Mouse (Mus musculus): Measurements from ENCODE around the gene Stk38. TPM values are rescaled to one million over a fixed set of nuclear protein-coding genes. Genes with fewer than 3 reads are reported as not detected.

Stk38 gene
- total and polyA plus RNA-seq, 3 experiments = 14.4 to 290 (median 49.3) TPM

GRCm38 (mm10) chr17:29053841-29054240, 46.0 kb upstream of the Stk38 start:
- Histone ChIP-seq H3K4me1 (ENCODE audit: control insufficient read depth in 1 of 2, insufficient read depth in 2 of 2, low read length in 2 of 2) (peaks cover 3 to 6% of the 10 kb centered on the region in 2 experiments; a peak in 2 of 4 replicates), H3K4me3 (ENCODE audit: control insufficient read depth in 1 of 2, insufficient read depth in 1 of 2, low read depth in 2 of 2, low read length in 2 of 2) (no peak overlapping the region), H3K36me3 (ENCODE audit: control insufficient read depth in 1 of 2, insufficient read depth in 2 of 2, low read length in 2 of 2) (peaks cover 0 to 2% of the 10 kb centered on the region in 2 experiments; a peak in 1 of 4 replicates), H3K9ac (ENCODE audit: control insufficient read depth, low read depth, low read length, poor library complexity, severe bottlenecking) (no peak overlapping the region), H3K79me2 (ENCODE audit: control insufficient read depth, insufficient read depth, low read length, poor library complexity) (no peaks in the 10 kb centered on the region), H3K9me3 (replicated peaks; ENCODE audit: insufficient read depth, low read length) (no peaks in the 10 kb centered on the region), H3K27ac (ENCODE audit: control insufficient read depth, low read depth, low read length) (no peak overlapping the region), H3K27me3 (ENCODE audit: control insufficient read depth in 1 of 2, insufficient read depth in 2 of 2, low read length in 2 of 2) (no peaks in the 10 kb centered on the region)
- no peak for DNase-seq (ENCODE audit: low read depth, low spot score)
- TF ChIP-seq BHLHE40 (IDR thresholded peaks at IDR 0.05; ENCODE audit: borderline replicate concordance, low read depth, low read length) (no peak), TCF12 (IDR thresholded peaks at IDR 0.05; ENCODE audit: low read depth, low read length) (no peak), RAD21 (IDR thresholded peaks at IDR 0.05; ENCODE audit: low read depth, low read length) (no peak), ZMIZ1 (IDR thresholded peaks at IDR 0.05; ENCODE audit: low read depth, low read length) (no peak), SIN3A (IDR thresholded peaks at IDR 0.05; ENCODE audit: low read length) (no peak), TAL1 (IDR thresholded peaks at IDR 0.05; ENCODE audit: low read length) (no peak), CTCF (IDR thresholded peaks at IDR 0.05 in 2 of 3, conservative IDR thresholded peaks at IDR 0.05 in 1 of 3; ENCODE audit: control insufficient read depth in 1 of 3, insufficient read depth in 1 of 3, low read depth in 2 of 3, low read length in 3 of 3, poor library complexity in 1 of 3, severe bottlenecking in 1 of 3) (no peak), ZKSCAN1 (IDR thresholded peaks at IDR 0.05; ENCODE audit: low read depth, low read length) (no peak), HCFC1 (IDR thresholded peaks at IDR 0.05; ENCODE audit: low read depth, low read length) (no peak), RCOR1 (IDR thresholded peaks at IDR 0.05; ENCODE audit: low read depth, low read length) (no peak), ELF1 (IDR thresholded peaks at IDR 0.05; ENCODE audit: low read depth, low read length) (no peak), MAX (IDR thresholded peaks at IDR 0.05; ENCODE audit: low read length) (no peak), MEF2A (IDR thresholded peaks at IDR 0.05; ENCODE audit: extremely low read depth, insufficient replicate concordance, low read depth, low read length, poor library complexity, severe bottlenecking) (no peak), CHD2 (IDR thresholded peaks at IDR 0.05; ENCODE audit: low read length) (no peak), E2F4 (IDR thresholded peaks at IDR 0.05; ENCODE audit: borderline replicate concordance, low read depth, low read length) (no peak), MXI1 (IDR thresholded peaks at IDR 0.05; ENCODE audit: low read depth, low read length) (no peak)

DNA sequence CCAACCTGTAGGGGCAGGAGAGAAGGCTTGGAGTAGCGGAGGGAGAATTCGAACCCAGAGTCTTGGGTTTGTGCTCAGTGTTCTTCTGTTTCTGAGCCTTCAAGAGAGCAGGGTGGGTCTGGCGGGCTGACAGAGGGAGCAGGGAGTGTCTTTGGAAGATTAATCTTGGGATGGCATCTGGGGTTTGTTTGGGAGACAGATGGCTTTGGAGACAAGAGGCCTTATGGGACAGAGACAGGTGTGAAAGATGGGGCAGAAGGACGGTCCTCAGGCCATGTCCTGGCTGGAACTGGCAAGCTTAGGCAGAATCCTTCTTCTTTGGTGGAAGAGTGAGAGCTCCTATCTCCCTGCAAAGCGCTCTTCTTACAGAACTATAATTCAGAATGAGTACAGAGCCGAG, 45.3 kb upstream of the Stk38 start:
- Histone ChIP-seq H3K27me3 (ENCODE audit: control insufficient read depth in 1 of 2, insufficient read depth in 2 of 2, low read length in 2 of 2) (no peaks in the 10 kb centered on the region), H3K36me3 (ENCODE audit: control insufficient read depth in 1 of 2, insufficient read depth in 2 of 2, low read length in 2 of 2) (peaks cover 0 to 2% of the 10 kb centered on the region in 2 experiments; a peak in 1 of 4 replicates), H3K4me1 (ENCODE audit: control insufficient read depth in 1 of 2, insufficient read depth in 2 of 2, low read length in 2 of 2) (peaks cover 3 to 6% of the 10 kb centered on the region in 2 experiments; a peak in 2 of 4 replicates), H3K9ac (ENCODE audit: control insufficient read depth, low read depth, low read length, poor library complexity, severe bottlenecking) (no peak overlapping the region), H3K27ac (ENCODE audit: control insufficient read depth, low read depth, low read length) (no peak overlapping the region), H3K4me3 (ENCODE audit: control insufficient read depth in 1 of 2, insufficient read depth in 1 of 2, low read depth in 2 of 2, low read length in 2 of 2) (no peak overlapping the region), H3K79me2 (ENCODE audit: control insufficient read depth, insufficient read depth, low read length, poor library complexity) (no peaks in the 10 kb centered on the region), H3K9me3 (replicated peaks; ENCODE audit: insufficient read depth, low read length) (no peaks in the 10 kb centered on the region)
- no peak for DNase-seq (ENCODE audit: low read depth, low spot score)
- TF ChIP-seq JUND (IDR thresholded peaks at IDR 0.05; ENCODE audit: low read depth, low read length) = no peak
- no peak for TF ChIP-seq MAZ (IDR thresholded peaks at IDR 0.05; ENCODE audit: low read depth, low read length)
- TF ChIP-seq SIN3A (IDR thresholded peaks at IDR 0.05; ENCODE audit: low read length) = no peak
- TF ChIP-seq MXI1 (IDR thresholded peaks at IDR 0.05; ENCODE audit: low read depth, low read length) = no peak
- no peak for TF ChIP-seq ETS1 (IDR thresholded peaks at IDR 0.05; ENCODE audit: low read depth, low read length)
- no peak for TF ChIP-seq GABPA (IDR thresholded peaks at IDR 0.05; ENCODE audit: low read depth, low read length)
- no peak for TF ChIP-seq GATA1 (IDR thresholded peaks at IDR 0.05; ENCODE audit: low read depth, low read length)
- TF ChIP-seq BHLHE40 (IDR thresholded peaks at IDR 0.05; ENCODE audit: borderline replicate concordance, low read depth, low read length) = no peak
- no peak for TF ChIP-seq POLR2AphosphoS2 (IDR thresholded peaks at IDR 0.05; ENCODE audit: low read length)
